Mouse (Mus musculus): Measurements from ENCODE around the gene H2-Ob.

H2-Ob gene

GRCm38 (mm10) chr17:34238706-34239105 is at the start of gene H2-Ob:
TSS of gene H2-Ob (plus strand) at chr17:34238903.
- DNase-seq (ENCODE audit: low spot score): peak; percentile 78

- no peak for DNase-seq (ENCODE audit: low spot score)
These were observed 49.7 kb upstream of the H2-Ob start for GRCm38 (mm10) chr17:34188986-34189385.

GRCm38 (mm10) chr17:34192852-34193251 is 45.9 kb upstream of the H2-Ob start:
- DNase-seq (ENCODE audit: low spot score): no peak

GRCm38 (mm10) chr17:34193468-34193867 is 45.2 kb upstream of the H2-Ob start:
- no peak for DNase-seq (ENCODE audit: low spot score)

- DNase-seq (ENCODE audit: low spot score): no peak
These were observed 44.0 kb upstream of the H2-Ob start for GRCm38 (mm10) chr17:34194723-34195122.

- DNase-seq (ENCODE audit: low spot score): peak; percentile 85
These were observed 42.2 kb upstream of the H2-Ob start for GRCm38 (mm10) chr17:34196491-34196890.

- peak; percentile 84 for DNase-seq (ENCODE audit: low spot score)
These were observed 41.5 kb upstream of the H2-Ob start, which contains the start of gene Psmb8 for GRCm38 (mm10) chr17:34196941-34197894. TSS of gene Psmb8 (plus strand) at chr17:34197721.

GRCm38 (mm10) chr17:34197904-34198520 is 40.7 kb upstream of the H2-Ob start:
- DNase-seq (ENCODE audit: low spot score): peak; percentile 80

GRCm38 (mm10) chr17:34198521-34198912 is 40.2 kb upstream of the H2-Ob start:
- DNase-seq (ENCODE audit: low spot score): no peak

- DNase-seq (ENCODE audit: low spot score): no peak
These were observed 39.6 kb upstream of the H2-Ob start for GRCm38 (mm10) chr17:34199050-34199619.

- no peak for DNase-seq (ENCODE audit: low spot score)
These were observed 38.7 kb upstream of the H2-Ob start for GRCm38 (mm10) chr17:34200047-34200446.

GRCm38 (mm10) chr17:34200772-34201505 is 37.8 kb upstream of the H2-Ob start:
- no peak for DNase-seq (ENCODE audit: low spot score)

- DNase-seq (ENCODE audit: low spot score): no peak
These were observed 37.1 kb upstream of the H2-Ob start for GRCm38 (mm10) chr17:34201506-34202055.

- no peak for DNase-seq (ENCODE audit: low spot score)
These were observed 35.8 kb upstream of the H2-Ob start for GRCm38 (mm10) chr17:34202760-34203442.

GRCm38 (mm10) chr17:34203444-34203843 is 35.3 kb upstream of the H2-Ob start, which contains the start of gene Tap2:
TSS of gene Tap2 (plus strand) at chr17:34203527.
- DNase-seq (ENCODE audit: low spot score): no peak

GRCm38 (mm10) chr17:34204303-34205010 is 34.2 kb upstream of the H2-Ob start:
- DNase-seq (ENCODE audit: low spot score): peak; percentile 90

GRCm38 (mm10) chr17:34205021-34205745 is 33.5 kb upstream of the H2-Ob start:
- peak; percentile 27 for DNase-seq (ENCODE audit: low spot score)

GRCm38 (mm10) chr17:34205746-34206176 is 32.9 kb upstream of the H2-Ob start:
- DNase-seq (ENCODE audit: low spot score): peak; percentile 62

GRCm38 (mm10) chr17:34206731-34207130 is 32.0 kb upstream of the H2-Ob start:
- no peak for DNase-seq (ENCODE audit: low spot score)

GRCm38 (mm10) chr17:34207456-34207855 is 31.2 kb upstream of the H2-Ob start:
- DNase-seq (ENCODE audit: low spot score): peak; percentile 35
